Mouse (Mus musculus): ENCODE results near the gene Inpp5a.
A peak's percentile ranks its signal among the peaks of the same experiment; 100 is the strongest.
"Not testable (repeated sequence)": the region's sequence is repeated elsewhere in the genome, so short reads cannot be mapped to it uniquely, and the experiment has no call there.

The Inpp5a gene

GRCm38 (mm10) chr7:139401791-139402190, 12.9 kb downstream of the Inpp5a start:
- no peak for DNase-seq

- no peak for DNase-seq
Measured at GRCm38 (mm10) chr7:139402721-139403120, 13.8 kb downstream of the Inpp5a start.

GRCm38 (mm10) chr7:139406581-139406980, 17.7 kb downstream of the Inpp5a start:
- DNase-seq: no peak

- peak; percentile 88 for DNase-seq
Measured at GRCm38 (mm10) chr7:139407966-139408365, 19.1 kb downstream of the Inpp5a start.

GRCm38 (mm10) chr7:139409903-139410302, 21.0 kb downstream of the Inpp5a start:
- DNase-seq: no peak

GRCm38 (mm10) chr7:139412223-139412950, 23.5 kb downstream of the Inpp5a start:
- no peak for DNase-seq

GRCm38 (mm10) chr7:139413400-139413799, 24.5 kb downstream of the Inpp5a start:
- no peak for DNase-seq

- DNase-seq: peak; percentile 70
Measured at GRCm38 (mm10) chr7:139415616-139416225, 26.8 kb downstream of the Inpp5a start.

GRCm38 (mm10) chr7:139418371-139418770, 29.5 kb downstream of the Inpp5a start:
- no peak for DNase-seq

GRCm38 (mm10) chr7:139422827-139423226, 33.9 kb downstream of the Inpp5a start:
- DNase-seq: no peak

- DNase-seq: no peak
Measured at GRCm38 (mm10) chr7:139434095-139434830, 45.4 kb downstream of the Inpp5a start.

GRCm38 (mm10) chr7:139434931-139435330, 46.0 kb downstream of the Inpp5a start:
- not testable (repeated sequence) for DNase-seq

- DNase-seq: no peak
Measured at GRCm38 (mm10) chr7:139435749-139436148, 46.8 kb downstream of the Inpp5a start.

- no peak for DNase-seq
Measured at GRCm38 (mm10) chr7:139436951-139437350, 48.0 kb downstream of the Inpp5a start.

GRCm38 (mm10) chr7:139437471-139437870, 48.6 kb downstream of the Inpp5a start:
- DNase-seq: peak; percentile 30

GRCm38 (mm10) chr7:139437926-139438600, 49.2 kb downstream of the Inpp5a start:
- peak; percentile 76 for DNase-seq

GRCm38 (mm10) chr7:139438601-139438945, 49.7 kb downstream of the Inpp5a start:
- DNase-seq: peak; percentile 55

GRCm38 (mm10) chr7:139439031-139439430, 50.1 kb downstream of the Inpp5a start:
- peak; percentile 34 for DNase-seq

GRCm38 (mm10) chr7:139439922-139440895, 51.3 kb downstream of the Inpp5a start:
- peak; percentile 24 for DNase-seq

GRCm38 (mm10) chr7:139441022-139441421, 52.1 kb downstream of the Inpp5a start:
- no peak for DNase-seq

- peak; percentile 48 for DNase-seq
Measured at GRCm38 (mm10) chr7:139441761-139442211, 52.9 kb downstream of the Inpp5a start.

- no peak for DNase-seq
Measured at GRCm38 (mm10) chr7:139445621-139446020, 56.7 kb downstream of the Inpp5a start.
